Mouse (Mus musculus): ENCODE data around the gene Mif4gd. TPM values are rescaled to one million over a fixed set of nuclear protein-coding genes. Genes with fewer than 3 reads are reported as not detected.

Gene Mif4gd
- total RNA-seq (2012; rRNA removed) (42.0 and 52.0 TPM in 2 replicates), polyA plus RNA-seq (2012; ENCODE audit: insufficient read depth in 1 of 2, insufficient read length in 2 of 2, low read depth in 1 of 2, low replicate concordance in 2 of 2, missing spikeins in 1 of 2) (10 to 100 TPM in 1 of 2 experiments, not detected in 1; 62.9 TPM)

DNA sequence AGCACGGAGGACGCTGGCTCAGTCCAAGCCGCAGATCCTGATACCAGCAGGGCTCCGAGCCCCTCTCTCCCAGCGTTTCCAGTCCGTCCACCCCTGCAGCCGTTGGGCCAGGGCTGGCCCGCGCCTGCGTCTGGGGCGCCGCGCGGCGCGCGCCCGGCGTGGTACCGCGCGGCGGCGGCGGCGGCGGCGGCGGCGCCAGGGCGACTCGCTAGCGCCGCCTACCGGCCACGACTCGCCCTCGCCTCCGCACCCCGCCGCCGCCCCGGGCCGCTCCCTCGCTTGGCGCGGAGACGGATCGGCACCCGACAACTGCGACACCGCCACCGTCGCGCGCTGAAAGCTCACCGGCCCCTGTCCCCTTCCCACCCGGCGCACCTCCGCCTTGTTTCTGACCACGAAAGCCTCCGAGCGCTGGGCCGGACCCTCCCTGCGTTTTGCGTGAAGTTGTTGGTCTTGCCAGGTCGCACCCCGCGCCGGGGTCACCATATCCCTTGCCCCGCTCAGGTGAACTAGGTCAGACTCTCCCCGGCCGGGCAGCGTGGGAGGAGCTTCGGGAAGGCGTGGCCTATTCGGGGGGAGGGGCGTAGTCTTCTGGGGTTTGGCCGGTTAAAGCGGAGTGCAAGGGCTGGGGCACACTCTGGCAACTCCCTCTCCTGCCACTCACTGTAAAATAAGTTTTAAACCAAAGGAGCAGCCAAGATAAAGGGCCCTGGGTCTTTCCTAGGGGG lies at the start of gene Mif4gd:
Gene Mif4gd, minus strand, starts transcription at position 560 of the 728 bp plus-strand sequence.
- H3K4me1 ChIP-seq (ENCODE audit: control insufficient read depth in 1 of 2, insufficient read depth in 2 of 2, low read length in 2 of 2) = peaks cover 3 to 13% of the 10 kb centered on the region in 2 experiments; a peak in 3 of 4 replicates
- peak; percentile 46; the same call in 1 of the 2 replicates for TF ChIP-seq TCF12 (IDR thresholded peaks at IDR 0.05; ENCODE audit: low read depth, low read length)
- TF ChIP-seq MYC (IDR thresholded peaks at IDR 0.05; ENCODE audit: low read depth, low read length) = no peak
- TF ChIP-seq POLR2A (IDR thresholded peaks at IDR 0.05; ENCODE audit: control insufficient read depth in 1 of 2, insufficient read depth in 1 of 2, low read depth in 1 of 2, low read length in 2 of 2, poor library complexity in 1 of 2) = peak; percentile 71 to 82
- TF ChIP-seq MAX (IDR thresholded peaks at IDR 0.05; ENCODE audit: low read length) = peak; percentile 36
- TF ChIP-seq HCFC1 (IDR thresholded peaks at IDR 0.05; ENCODE audit: low read depth, low read length) = peak; percentile 39; the same call in 1 of the 2 replicates
- TF ChIP-seq ZC3H11A (IDR thresholded peaks at IDR 0.05; ENCODE audit: low read depth, low read length) = no peak; the same call in 1 of the 2 replicates
- TF ChIP-seq ZKSCAN1 (IDR thresholded peaks at IDR 0.05; ENCODE audit: low read depth, low read length) = no peak
- no peak for TF ChIP-seq BHLHE40 (IDR thresholded peaks at IDR 0.05; ENCODE audit: borderline replicate concordance, low read depth, low read length)
- TF ChIP-seq JUND (IDR thresholded peaks at IDR 0.05; ENCODE audit: low read depth, low read length) = no peak
- TF ChIP-seq SIN3A (IDR thresholded peaks at IDR 0.05; ENCODE audit: low read length) = no peak
- TF ChIP-seq TBP (IDR thresholded peaks at IDR 0.05; ENCODE audit: low read depth, low read length) = no peak
- TF ChIP-seq NELFE (IDR thresholded peaks at IDR 0.05; ENCODE audit: low read depth, low read length) = peak; percentile 72
- TF ChIP-seq CHD1 (IDR thresholded peaks at IDR 0.05; ENCODE audit: low read depth, low read length) = no peak; the same call in 1 of the 2 replicates
- TF ChIP-seq ELF1 (IDR thresholded peaks at IDR 0.05; ENCODE audit: low read depth, low read length) = no peak
- no peak for TF ChIP-seq TAL1 (IDR thresholded peaks at IDR 0.05; ENCODE audit: low read length)
- TF ChIP-seq MAZ (IDR thresholded peaks at IDR 0.05; ENCODE audit: low read depth, low read length) = peak; percentile 79
- no peak; the same call in 1 of the 2 replicates for TF ChIP-seq UBTF (IDR thresholded peaks at IDR 0.05; ENCODE audit: borderline replicate concordance, insufficient read depth, low read depth, low read length)
- no peak for TF ChIP-seq CHD2 (IDR thresholded peaks at IDR 0.05; ENCODE audit: low read length)
- TF ChIP-seq CTCF (IDR thresholded peaks at IDR 0.05 in 2 of 3, conservative IDR thresholded peaks at IDR 0.05 in 1 of 3; ENCODE audit: control insufficient read depth in 1 of 3, insufficient read depth in 1 of 3, low read depth in 2 of 3, low read length in 3 of 3, poor library complexity in 1 of 3, severe bottlenecking in 1 of 3) = peak; percentile 27 to 91 (median 55); a peak in 5 of 6 replicates
- TF ChIP-seq POLR2AphosphoS5 (IDR thresholded peaks at IDR 0.05; ENCODE audit: borderline replicate concordance, low read depth, low read length) = no peak
- TF ChIP-seq MAFK (IDR thresholded peaks at IDR 0.05; ENCODE audit: borderline replicate concordance, low read depth, low read length) = no peak; the same call in 1 of the 2 replicates
- no peak; a peak in 1 of 4 replicates for TF ChIP-seq EP300 (IDR thresholded peaks at IDR 0.05; ENCODE audit: low read depth in 1 of 2, low read length in 2 of 2)
- no peak for TF ChIP-seq GABPA (IDR thresholded peaks at IDR 0.05; ENCODE audit: low read depth, low read length)
- no peak for TF ChIP-seq ZNF384 (IDR thresholded peaks at IDR 0.05; ENCODE audit: low read depth, low read length)
- no peak for TF ChIP-seq KAT2A (conservative IDR thresholded peaks at IDR 0.05; ENCODE audit: low read depth, low read length)
- TF ChIP-seq SMC3 (IDR thresholded peaks at IDR 0.05; ENCODE audit: low read depth, low read length) = peak; percentile 28
- no peak for TF ChIP-seq RCOR1 (IDR thresholded peaks at IDR 0.05; ENCODE audit: low read depth, low read length)
- no peak for TF ChIP-seq GATA1 (IDR thresholded peaks at IDR 0.05; ENCODE audit: low read depth, low read length)
- no peak; the same call in none of the 2 replicates for TF ChIP-seq RAD21 (IDR thresholded peaks at IDR 0.05; ENCODE audit: low read depth, low read length)
- TF ChIP-seq E2F4 (IDR thresholded peaks at IDR 0.05; ENCODE audit: borderline replicate concordance, low read depth, low read length) = no peak
- peak; percentile 76; the same call in 1 of the 2 replicates for TF ChIP-seq POLR2AphosphoS2 (IDR thresholded peaks at IDR 0.05; ENCODE audit: low read length)
- peak; percentile 51 for TF ChIP-seq MXI1 (IDR thresholded peaks at IDR 0.05; ENCODE audit: low read depth, low read length)
- TF ChIP-seq MEF2A (IDR thresholded peaks at IDR 0.05; ENCODE audit: extremely low read depth, insufficient replicate concordance, low read depth, low read length, poor library complexity, severe bottlenecking) = no peak
- TF ChIP-seq USF2 (IDR thresholded peaks at IDR 0.05; ENCODE audit: borderline replicate concordance in 1 of 2, insufficient read depth in 1 of 2, low read depth in 1 of 2, low read length in 2 of 2) = no peak
- TF ChIP-seq USF1 (IDR thresholded peaks at IDR 0.05; ENCODE audit: low read depth, low read length) = 0 out of 2 replicates have a peak, but pooled peaks have one; percentile 11

More for the DNA sequence above, at the start of gene Mif4gd:
- H3K9me3 ChIP-seq (replicated peaks; ENCODE audit: insufficient read depth, low read length) = no peaks in the 10 kb centered on the region
- peak within 1 kb of the TSS; percentile 90 for H3K27ac ChIP-seq (ENCODE audit: control insufficient read depth, low read depth, low read length)
- peak within 1 kb of the TSS; percentile 95 for H3K9ac ChIP-seq (ENCODE audit: control insufficient read depth, low read depth, low read length, poor library complexity, severe bottlenecking)
- peak; percentile 94 for DNase-seq (ENCODE audit: low read depth, low spot score)
- peaks cover 5% of the 10 kb centered on the region; the same call in 1 of the 2 replicates for H3K79me2 ChIP-seq (ENCODE audit: control insufficient read depth, insufficient read depth, low read length, poor library complexity)
- H3K27me3 ChIP-seq (ENCODE audit: control insufficient read depth in 1 of 2, insufficient read depth in 2 of 2, low read length in 2 of 2) = no peaks in the 10 kb centered on the region
- peaks cover 0 to 13% of the 10 kb centered on the region in 2 experiments; a peak in 2 of 4 replicates for H3K36me3 ChIP-seq (ENCODE audit: control insufficient read depth in 1 of 2, insufficient read depth in 2 of 2, low read length in 2 of 2)
- peak within 1 kb of the TSS; percentile 77 to 93 for H3K4me3 ChIP-seq (ENCODE audit: control insufficient read depth in 1 of 2, insufficient read depth in 1 of 2, low read depth in 2 of 2, low read length in 2 of 2)

Data from MEL (cell line).